Mouse (Mus musculus): ENCODE results near the gene Gm8369.
"Not testable (repeated sequence)": the region's sequence is repeated elsewhere in the genome, so short reads cannot be mapped to it uniquely, and the experiment has no call there.

Gene Gm8369

DNA sequence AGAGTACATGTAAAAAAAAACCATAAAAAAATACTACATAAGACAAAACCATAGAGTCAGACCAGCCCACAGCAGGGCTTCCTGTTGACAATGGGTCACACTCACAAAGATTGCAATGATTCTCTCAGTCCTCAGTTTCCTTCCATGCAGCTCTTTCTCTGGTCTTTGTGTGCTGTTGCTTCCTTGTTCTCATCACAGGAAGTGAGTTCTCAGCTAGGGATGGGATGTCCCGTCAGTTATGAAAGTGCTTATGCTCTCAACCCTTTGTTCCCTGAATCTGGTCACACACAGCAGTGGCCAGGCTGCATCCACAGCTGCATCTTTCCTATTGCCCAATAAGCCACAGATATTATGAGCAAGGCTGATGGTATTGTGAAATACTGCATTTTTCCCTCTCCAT lies 27.7 kb downstream of the Gm8369 start:
- in situ Hi-C loops (cut with MboI; ENCODE audit: low sequenced_read_pairs), result no loop called here

DNA sequence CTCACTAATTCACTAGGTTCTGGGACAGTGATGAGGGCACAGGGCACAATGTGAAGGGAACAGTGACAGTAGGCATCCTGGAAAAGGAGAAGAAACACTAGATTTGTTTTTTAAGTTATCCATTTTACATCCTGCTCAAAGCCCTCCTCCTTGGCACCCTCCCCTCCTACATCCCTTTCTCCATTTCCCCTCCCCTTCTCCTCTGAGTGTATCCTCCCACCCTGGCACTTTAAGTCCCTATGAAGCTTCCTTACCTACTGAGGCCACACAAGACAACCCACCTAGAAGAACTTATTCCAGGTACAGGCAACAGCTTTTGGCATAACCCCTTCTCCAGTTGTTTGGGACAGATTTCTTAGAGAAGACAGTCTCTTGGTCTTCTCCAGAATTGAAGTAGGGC lies 30.5 kb downstream of the Gm8369 start, which contains the start of gene Ms4a6b:
Gene Ms4a6b, plus strand, starts transcription at position 267 of the 400 bp plus-strand sequence.
- in situ Hi-C loops (cut with MboI; ENCODE audit: low sequenced_read_pairs), result no loop called here

DNA sequence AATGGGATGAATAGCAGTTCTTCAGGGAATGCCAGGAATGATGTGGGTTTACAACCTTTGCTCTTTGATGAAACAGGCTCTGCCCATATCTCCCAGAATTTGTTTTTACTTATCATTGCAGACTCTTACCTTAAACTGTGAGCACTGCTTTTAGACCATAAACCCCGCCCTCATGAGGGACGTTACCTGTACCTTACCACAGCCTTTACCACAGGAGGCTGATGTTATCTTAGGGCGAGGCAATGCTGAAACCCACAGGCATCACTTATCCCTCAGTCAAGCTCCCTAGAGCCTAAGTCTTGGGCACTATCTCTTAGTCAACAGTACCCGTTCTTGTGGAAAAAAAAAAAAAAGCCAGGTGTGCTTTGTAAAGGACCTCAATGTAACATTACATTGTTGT lies 31.1 kb downstream of the Gm8369 start:
- in situ Hi-C loops (cut with MboI; ENCODE audit: low sequenced_read_pairs), result no loop called here

- in situ Hi-C loops (cut with MboI; ENCODE audit: low sequenced_read_pairs), result not testable (repeated sequence)
Observed at GRCm38 (mm10) chr19:11517373-11517772, 31.6 kb downstream of the Gm8369 start.

GRCm38 (mm10) chr19:11518356-11518755 lies 32.6 kb downstream of the Gm8369 start:
- in situ Hi-C loops (cut with MboI; ENCODE audit: low sequenced_read_pairs), result not testable (repeated sequence)

DNA sequence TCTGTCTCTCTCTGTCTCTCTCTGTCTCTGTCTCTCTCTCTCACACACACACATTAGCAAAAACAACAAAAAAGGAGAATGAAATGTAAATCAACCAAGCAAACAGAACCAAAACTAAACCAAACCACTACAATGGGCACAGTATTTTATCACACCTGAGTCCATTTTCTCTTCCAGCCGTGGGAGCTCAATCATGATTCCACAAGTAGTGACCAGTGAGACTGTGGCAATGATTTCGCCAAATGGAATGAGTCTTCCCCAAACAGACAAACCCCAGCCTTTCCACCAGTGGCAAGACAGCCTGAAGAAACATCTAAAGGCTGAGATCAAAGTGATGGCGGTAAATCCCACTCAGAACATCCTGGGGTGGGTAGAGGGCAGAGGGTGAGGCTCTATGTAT lies 34.4 kb downstream of the Gm8369 start:
- in situ Hi-C loops (cut with MboI; ENCODE audit: low sequenced_read_pairs), result no loop called here

DNA sequence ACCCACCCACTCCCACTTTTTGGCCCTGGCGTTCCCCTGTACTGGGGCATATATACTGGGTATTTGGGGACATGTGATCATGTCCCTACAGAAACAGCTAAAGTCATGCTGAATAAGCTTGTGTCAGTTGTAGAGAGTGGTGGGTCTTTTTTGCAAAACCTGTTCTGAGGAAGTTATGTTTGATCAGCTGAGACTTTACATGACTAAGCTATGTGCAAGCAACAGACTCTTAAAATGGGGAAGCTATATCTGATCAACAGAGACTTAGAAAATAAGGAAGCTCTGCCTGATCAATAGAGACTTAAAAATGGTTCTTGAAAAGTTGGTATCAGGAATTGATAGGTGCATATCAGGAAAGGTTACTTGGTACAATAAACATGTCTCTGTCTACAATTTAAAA lies 47.7 kb downstream of the Gm8369 start:
- in situ Hi-C loops (cut with MboI; ENCODE audit: low sequenced_read_pairs), result no loop called here

GRCm38 (mm10) chr19:11533888-11534445 lies 48.2 kb downstream of the Gm8369 start:
- in situ Hi-C loops (cut with MboI; ENCODE audit: low sequenced_read_pairs), result no loop called here

DNA sequence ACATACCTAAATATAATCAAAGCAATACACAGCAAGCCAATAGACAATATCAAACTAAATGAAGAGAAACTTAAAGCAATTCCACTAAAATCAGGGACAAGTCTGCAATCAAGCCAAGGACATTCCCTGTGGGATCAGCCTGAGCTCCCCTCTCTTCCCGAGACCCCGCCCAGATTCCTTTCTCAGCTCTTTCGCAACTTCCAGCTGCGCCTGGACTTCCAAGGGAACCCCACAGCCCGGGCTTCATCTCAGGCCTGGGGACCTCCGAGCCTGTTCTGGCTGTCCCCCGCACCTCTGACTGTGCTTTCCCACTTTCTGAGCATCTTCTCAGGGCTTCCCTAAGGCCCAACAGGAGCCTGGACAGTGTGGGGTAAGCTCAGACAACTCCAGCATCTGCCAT lies 50.9 kb downstream of the Gm8369 start, which contains the start of gene Ms4a4d:
Gene Ms4a4d, plus strand, starts transcription at position 209 of the 400 bp plus-strand sequence.
- in situ Hi-C loops (cut with MboI; ENCODE audit: low sequenced_read_pairs), result no loop called here

DNA sequence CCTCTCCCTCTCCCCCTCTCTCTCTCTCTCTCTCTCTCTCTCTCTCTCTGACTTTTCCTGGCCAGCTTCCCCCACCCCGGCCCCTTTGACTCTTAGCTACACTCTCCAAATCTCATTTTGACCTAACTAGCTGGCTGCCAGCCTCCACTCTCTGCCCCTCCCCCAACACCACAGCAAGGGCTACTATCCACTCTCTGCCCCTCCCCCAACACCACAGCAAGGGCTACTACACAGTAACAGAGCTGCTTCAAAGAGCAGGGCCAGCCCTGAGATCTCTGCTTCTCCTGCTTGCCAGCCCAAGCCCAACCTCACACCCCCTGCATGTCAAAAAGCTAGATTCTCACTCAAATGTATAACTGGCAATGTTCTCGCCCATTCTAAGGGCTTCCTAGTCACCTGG lies 51.6 kb downstream of the Gm8369 start:
- in situ Hi-C loops (cut with MboI; ENCODE audit: low sequenced_read_pairs), result no loop called here

GRCm38 (mm10) chr19:11540166-11540821 lies 54.6 kb downstream of the Gm8369 start:
- in situ Hi-C loops (cut with MboI; ENCODE audit: low sequenced_read_pairs), result not testable (repeated sequence)

DNA sequence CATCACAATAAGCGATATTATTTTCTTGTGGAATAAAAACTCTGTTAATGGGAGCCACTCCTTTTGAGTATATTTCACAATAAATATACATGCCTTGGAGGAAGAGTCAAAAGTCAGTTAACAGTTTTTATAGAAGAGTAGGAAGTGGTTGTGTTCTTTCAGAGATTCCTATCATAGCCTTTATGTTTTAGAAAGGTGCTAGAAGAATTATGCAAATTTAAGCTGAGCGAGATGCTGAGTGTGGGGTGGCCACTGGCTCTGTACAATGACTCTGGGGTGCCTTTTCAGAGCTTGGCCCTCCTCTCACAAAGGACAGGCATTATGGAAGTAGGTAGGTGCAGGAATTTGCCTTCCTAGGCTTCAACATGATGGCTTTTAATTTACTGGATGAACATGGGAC lies 58.6 kb downstream of the Gm8369 start:
- in situ Hi-C loops (cut with MboI; ENCODE audit: low sequenced_read_pairs), result not testable (repeated sequence)

DNA sequence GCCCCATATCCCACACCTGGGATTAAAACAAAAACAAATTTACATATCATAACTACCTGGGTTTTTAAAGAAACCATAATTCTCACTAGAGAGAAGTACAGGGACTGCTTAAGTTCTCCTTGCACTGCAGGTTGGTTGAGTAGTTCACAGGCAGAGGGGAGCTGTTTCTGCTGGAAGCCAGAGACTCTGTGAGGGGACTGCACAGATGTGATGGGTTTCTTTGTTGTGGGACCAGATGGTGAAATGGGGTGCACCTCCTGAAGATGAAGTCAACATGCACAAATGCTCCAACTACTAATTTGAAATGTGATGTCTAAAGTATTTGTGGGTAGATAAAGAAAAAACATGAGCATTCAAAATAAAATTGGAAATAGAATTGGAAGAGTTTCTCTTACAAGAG lies 62.2 kb downstream of the Gm8369 start:
- in situ Hi-C loops (cut with MboI; ENCODE audit: low sequenced_read_pairs), result no loop called here

DNA sequence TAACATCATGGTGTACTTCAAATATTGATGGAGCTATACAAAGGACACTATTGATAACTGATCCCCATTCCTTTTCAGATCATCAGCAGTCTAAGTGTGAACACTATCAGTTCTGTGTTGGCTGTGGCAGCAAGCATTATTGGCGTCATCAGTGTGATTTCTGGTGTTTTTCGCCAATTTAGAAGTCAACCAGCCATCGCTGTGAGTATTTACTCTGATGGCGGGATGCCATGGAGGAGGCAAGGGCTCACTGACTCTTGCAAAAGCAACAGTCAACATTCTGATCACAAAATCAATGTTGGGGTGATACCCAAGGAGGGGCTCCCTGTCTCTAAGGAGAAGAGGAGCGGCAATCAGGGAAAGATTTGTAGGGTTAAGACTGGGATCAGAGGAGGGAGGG lies 69.0 kb downstream of the Gm8369 start:
- in situ Hi-C loops (cut with MboI; ENCODE audit: low sequenced_read_pairs), result no loop called here

DNA sequence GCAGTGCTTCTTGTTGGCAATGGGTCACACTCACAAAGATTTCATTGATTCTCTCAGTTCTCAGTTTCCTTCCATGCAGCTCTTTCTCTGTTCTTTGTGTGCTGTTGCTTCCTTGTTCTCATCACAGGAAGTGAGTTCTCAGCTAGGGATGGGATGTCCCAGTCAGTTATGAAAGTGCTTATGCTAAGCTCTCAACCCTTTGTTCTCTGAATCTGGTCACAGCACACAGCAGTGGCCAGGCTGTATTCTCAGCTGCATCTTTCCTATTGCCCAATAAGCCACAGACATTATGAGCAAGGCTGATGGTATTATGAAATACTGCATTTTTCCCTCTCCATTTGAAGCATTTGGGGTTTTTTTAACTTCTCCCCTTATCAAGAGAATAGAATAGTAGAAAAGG lies 73.8 kb downstream of the Gm8369 start:
- in situ Hi-C loops (cut with MboI; ENCODE audit: low sequenced_read_pairs), result not testable (repeated sequence)
